Mouse (Mus musculus): Measurements from ENCODE around the gene Med12l. TPM values are rescaled to one million over a fixed set of nuclear protein-coding genes. Genes with fewer than 3 reads are reported as not detected.

The Med12l gene
- total and polyA plus RNA-seq, 3 experiments: 0.93 to 2.0 (median 1.5) TPM

DNA sequence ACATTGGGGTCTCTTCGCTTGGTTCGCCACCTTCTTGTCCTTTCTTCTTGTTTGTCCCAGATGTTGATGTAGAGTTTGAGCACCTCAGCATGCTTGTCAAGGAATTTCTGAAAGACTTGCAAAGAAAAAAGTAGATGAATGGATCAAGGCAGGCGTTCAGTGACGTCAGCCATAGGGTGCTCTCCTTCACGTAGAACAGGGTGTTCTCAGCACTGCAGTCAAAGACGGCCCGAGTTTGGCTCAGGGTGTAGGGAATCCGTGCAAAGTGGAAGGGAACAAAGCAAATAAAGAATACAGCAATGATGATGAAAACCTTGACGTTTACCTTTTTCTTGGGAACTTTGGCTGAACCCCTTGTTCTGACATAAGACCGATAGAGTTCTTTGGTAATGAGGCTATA is 211.6 kb downstream of the Med12l start:
- H3K4me1 ChIP-seq (ENCODE audit: control insufficient read depth in 1 of 2, insufficient read depth in 2 of 2): peaks cover 11 to 46% of the 10 kb centered on the region in 2 experiments; a peak in 3 of 4 replicates
- no peaks in the 10 kb centered on the region for H3K9me3 ChIP-seq (replicated peaks; ENCODE audit: low read length)
- no peaks in the 10 kb centered on the region for H3K27me3 ChIP-seq (replicated peaks)
- TF ChIP-seq UBTF (IDR thresholded peaks at IDR 0.05; ENCODE audit: low read depth, low read length) (no peak), TBP (conservative IDR thresholded peaks at IDR 0.05; ENCODE audit: low read depth, low read length) (no peak), ZMIZ1 (IDR thresholded peaks at IDR 0.05; ENCODE audit: low read depth, low read length) (no peak), MAX (IDR thresholded peaks at IDR 0.05; ENCODE audit: low read length) (no peak), GABPA (IDR thresholded peaks at IDR 0.05; ENCODE audit: insufficient replicate concordance, low read depth, low read length) (no peak), PAX5 (IDR thresholded peaks at IDR 0.05; ENCODE audit: low read length) (no peak), USF1 (IDR thresholded peaks at IDR 0.05; ENCODE audit: low read depth, low read length) (no peak), ETS1 (conservative IDR thresholded peaks at IDR 0.05; ENCODE audit: low read depth, low read length) (no peak), EP300 (IDR thresholded peaks at IDR 0.05; ENCODE audit: low read length) (no peak), E2F4 (IDR thresholded peaks at IDR 0.05; ENCODE audit: insufficient replicate concordance, low read depth, low read length) (no peak), NELFE (IDR thresholded peaks at IDR 0.05; ENCODE audit: low read depth, low read length) (no peak), HCFC1 (IDR thresholded peaks at IDR 0.05; ENCODE audit: low read depth, low read length) (no peak), MXI1 (IDR thresholded peaks at IDR 0.05; ENCODE audit: low read depth, low read length) (no peak), RCOR1 (conservative IDR thresholded peaks at IDR 0.05; ENCODE audit: low read depth, low read length) (no peak), TCF12 (IDR thresholded peaks at IDR 0.05; ENCODE audit: low read depth, low read length) (no peak), MEF2A (IDR thresholded peaks at IDR 0.05; ENCODE audit: borderline replicate concordance, low read depth, low read length) (no peak), POLR2A (IDR thresholded peaks at IDR 0.05; ENCODE audit: low read depth, low read length) (no peak), CHD2 (IDR thresholded peaks at IDR 0.05; ENCODE audit: low read length) (no peak), NRF1 (IDR thresholded peaks at IDR 0.05; ENCODE audit: low read depth, low read length) (no peak), POLR2AphosphoS2 (IDR thresholded peaks at IDR 0.05; ENCODE audit: low read depth, low read length) (no peak)
- DNase-seq (ENCODE audit: extremely low read depth): no peak
- dilution Hi-C loops (cut with MboI; ENCODE audit: extremely low pct_ligation_motif_present, extremely low pct_unique_long_range_greater_than_20kb, low sequenced_read_pairs) (no loop called here), in situ Hi-C loops (cut with MboI; ENCODE audit: low pct_ligation_motif_present, low pct_unique_long_range_greater_than_20kb, low sequenced_read_pairs) (no loop called here)
- no peak overlapping the region for H3K27ac ChIP-seq (ENCODE audit: insufficient read depth, low read depth)
- no peak overlapping the region for H3K9ac ChIP-seq (ENCODE audit: insufficient read depth, low read depth)
- H3K4me2 ChIP-seq (ENCODE audit: insufficient read depth, low read depth, poor library complexity, severe bottlenecking): no peak overlapping the region
- H3K36me3 ChIP-seq (replicated peaks in 1 of 2; ENCODE audit: control insufficient read depth in 1 of 2, insufficient read depth in 1 of 2, low read length in 1 of 2): no peaks in the 10 kb centered on the region
- no peak overlapping the region for H3K4me3 ChIP-seq (replicated peaks in 1 of 3; ENCODE audit: low read depth in 2 of 3, low read length in 2 of 3, poor library complexity in 1 of 3)
- H3K79me2 ChIP-seq (replicated peaks; ENCODE audit: control insufficient read depth, extremely low read depth, insufficient read depth, poor library complexity, severe bottlenecking): no peaks in the 10 kb centered on the region

DNA sequence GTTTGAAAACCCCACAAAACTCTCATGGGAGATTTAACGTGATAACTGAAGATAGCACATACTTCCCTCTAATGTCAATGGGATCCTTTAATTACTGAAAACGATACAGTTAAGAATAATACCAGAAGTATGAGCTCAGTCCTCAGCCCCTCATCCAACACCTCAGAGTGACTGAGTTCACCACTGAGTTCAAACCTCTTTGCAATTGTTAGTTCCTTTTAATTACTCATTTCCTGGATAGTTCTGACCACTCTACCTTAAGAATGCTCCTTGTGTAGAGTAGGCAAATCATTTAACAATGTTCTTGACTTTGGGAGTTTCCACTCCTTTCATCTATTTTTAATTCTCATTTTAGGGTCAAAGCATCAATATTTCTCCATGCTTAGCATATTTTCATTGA is 213.7 kb downstream of the Med12l start:
- H3K27me3 ChIP-seq (replicated peaks): no peaks in the 10 kb centered on the region
- no peaks in the 10 kb centered on the region for H3K9me3 ChIP-seq (replicated peaks; ENCODE audit: low read length)
- H3K36me3 ChIP-seq (replicated peaks in 1 of 2; ENCODE audit: control insufficient read depth in 1 of 2, insufficient read depth in 1 of 2, low read length in 1 of 2): no peaks in the 10 kb centered on the region
- no peak overlapping the region for H3K9ac ChIP-seq (ENCODE audit: insufficient read depth, low read depth)
- no peaks in the 10 kb centered on the region for H3K79me2 ChIP-seq (replicated peaks; ENCODE audit: control insufficient read depth, extremely low read depth, insufficient read depth, poor library complexity, severe bottlenecking)
- in situ Hi-C loops (cut with MboI; ENCODE audit: low pct_ligation_motif_present, low pct_unique_long_range_greater_than_20kb, low sequenced_read_pairs) (no loop called here), dilution Hi-C loops (cut with MboI; ENCODE audit: extremely low pct_ligation_motif_present, extremely low pct_unique_long_range_greater_than_20kb, low sequenced_read_pairs) (no loop called here)
- TF ChIP-seq GABPA (IDR thresholded peaks at IDR 0.05; ENCODE audit: insufficient replicate concordance, low read depth, low read length) (no peak), BHLHE40 (IDR thresholded peaks at IDR 0.05; ENCODE audit: low read depth, low read length) (peak; percentile 59), MAZ (IDR thresholded peaks at IDR 0.05; ENCODE audit: low read depth, low read length) (no peak), JUN (IDR thresholded peaks at IDR 0.05; ENCODE audit: insufficient read depth, low read depth, low read length) (peak; percentile 36; the same call in 1 of the 2 replicates), MEF2A (IDR thresholded peaks at IDR 0.05; ENCODE audit: borderline replicate concordance, low read depth, low read length) (peak; percentile 60), IRF4 (IDR thresholded peaks at IDR 0.05; ENCODE audit: low read depth, low read length) (peak; percentile 73), JUND (conservative IDR thresholded peaks at IDR 0.05; ENCODE audit: low read depth, low read length) (peak; percentile 40; the same call in 1 of the 2 replicates), EP300 (IDR thresholded peaks at IDR 0.05; ENCODE audit: low read length) (peak; percentile 70), RAD21 (IDR thresholded peaks at IDR 0.05; ENCODE audit: low read depth, low read length) (no peak), KAT2A (IDR thresholded peaks at IDR 0.05; ENCODE audit: insufficient replicate concordance, low read length) (no peak), HCFC1 (IDR thresholded peaks at IDR 0.05; ENCODE audit: low read depth, low read length) (no peak)
- DNase-seq (ENCODE audit: extremely low read depth): peak; percentile 54
- H3K4me3 ChIP-seq (replicated peaks in 1 of 3; ENCODE audit: low read depth in 2 of 3, low read length in 2 of 3, poor library complexity in 1 of 3): no peak overlapping the region
- no peak overlapping the region for H3K27ac ChIP-seq (ENCODE audit: insufficient read depth, low read depth)
- no peak overlapping the region for H3K4me2 ChIP-seq (ENCODE audit: insufficient read depth, low read depth, poor library complexity, severe bottlenecking)
- H3K4me1 ChIP-seq (ENCODE audit: control insufficient read depth in 1 of 2, insufficient read depth in 2 of 2): peaks cover 6 to 40% of the 10 kb centered on the region in 2 experiments; a peak in 3 of 4 replicates
